Mouse (Mus musculus) adrenal gland, postnatal 10 days (tissue): Measurements from ENCODE around the gene Atrip. TPM values are rescaled to one million over a fixed set of nuclear protein-coding genes. Genes with fewer than 3 reads are reported as not detected.

Source experiments
- DNase-seq: peaks from one replicate; pipeline ENCODE4 v3.0.0; 2021; ENCODE audit warnings: mixed read lengths
- total RNA-seq, 2 experiments: library from RNA; stranded (reverse); gene quantifications; 2 replicates each; pipeline ENCODE4 v1.2.3; 2021

Atrip gene
- total RNA-seq, 2 experiments from 2014 or later: 13.8 to 14.2 TPM

- peak; percentile 77 for DNase-seq
Observed at GRCm38 (mm10) chr9:109097831-109098230, 23.9 kb upstream of the Atrip start.

GRCm38 (mm10) chr9:109097291-109097690, 23.4 kb upstream of the Atrip start:
- DNase-seq: no peak

- no peak for DNase-seq
Observed at GRCm38 (mm10) chr9:109096856-109097255, 22.9 kb upstream of the Atrip start.

GRCm38 (mm10) chr9:109096251-109096661, 22.3 kb upstream of the Atrip start:
- DNase-seq: peak; percentile 52

GRCm38 (mm10) chr9:109095137-109095982, 21.4 kb upstream of the Atrip start, which contains the start of gene Plxnb1:
Gene Plxnb1 (plus strand): TSS chr9:109095389.
- peak; percentile 86 for DNase-seq

GRCm38 (mm10) chr9:109094553-109095136, 20.7 kb upstream of the Atrip start:
- DNase-seq: peak; percentile 60

GRCm38 (mm10) chr9:109093786-109094552, 20.0 kb upstream of the Atrip start:
- DNase-seq: peak; percentile 68

- DNase-seq: no peak
Observed at GRCm38 (mm10) chr9:109092799-109093198, 18.9 kb upstream of the Atrip start.

- DNase-seq: no peak
Observed at GRCm38 (mm10) chr9:109091802-109092201, 17.9 kb upstream of the Atrip start.

- no peak for DNase-seq
Observed at GRCm38 (mm10) chr9:109090446-109090845, 16.5 kb upstream of the Atrip start.

- DNase-seq: peak; percentile 53
Observed at GRCm38 (mm10) chr9:109087987-109088386, 14.1 kb upstream of the Atrip start.

- no peak for DNase-seq
Observed at GRCm38 (mm10) chr9:109084922-109085321, 11.0 kb upstream of the Atrip start.

GRCm38 (mm10) chr9:109082124-109082800, 8.3 kb upstream of the Atrip start, which contains the start of the genes Ccdc51 and Tma7:
Gene Ccdc51 (plus strand): TSS chr9:109082493.
Gene Tma7 (minus strand): TSS chr9:109082587.
- DNase-seq: peak; percentile 89

- no peak for DNase-seq
Observed at GRCm38 (mm10) chr9:109081749-109082123, 7.8 kb upstream of the Atrip start.

- no peak for DNase-seq
Observed at GRCm38 (mm10) chr9:109080516-109080915, 6.6 kb upstream of the Atrip start.

- no peak for DNase-seq
Observed at GRCm38 (mm10) chr9:109068095-109068735, 5.7 kb downstream of the Atrip start.

- no peak for DNase-seq
Observed at GRCm38 (mm10) chr9:109060898-109061295, 13.0 kb downstream of the Atrip start.

GRCm38 (mm10) chr9:109060184-109060897, 13.6 kb downstream of the Atrip start:
- no peak for DNase-seq

- DNase-seq: peak; percentile 94
Observed at GRCm38 (mm10) chr9:109059136-109059903, 14.6 kb downstream of the Atrip start, which contains the start of gene Trex1. Gene Trex1 (minus strand): TSS chr9:109059734.
